Mouse (Mus musculus): ENCODE data around the gene Cckar. TPM values are rescaled to one million over a fixed set of nuclear protein-coding genes. Genes with fewer than 3 reads are reported as not detected.

Cckar gene
- not detected for total RNA-seq (2021)
- long read RNA-seq, experiment 1 = 0 reads
- long read RNA-seq, experiment 2 = 0 reads

DNA sequence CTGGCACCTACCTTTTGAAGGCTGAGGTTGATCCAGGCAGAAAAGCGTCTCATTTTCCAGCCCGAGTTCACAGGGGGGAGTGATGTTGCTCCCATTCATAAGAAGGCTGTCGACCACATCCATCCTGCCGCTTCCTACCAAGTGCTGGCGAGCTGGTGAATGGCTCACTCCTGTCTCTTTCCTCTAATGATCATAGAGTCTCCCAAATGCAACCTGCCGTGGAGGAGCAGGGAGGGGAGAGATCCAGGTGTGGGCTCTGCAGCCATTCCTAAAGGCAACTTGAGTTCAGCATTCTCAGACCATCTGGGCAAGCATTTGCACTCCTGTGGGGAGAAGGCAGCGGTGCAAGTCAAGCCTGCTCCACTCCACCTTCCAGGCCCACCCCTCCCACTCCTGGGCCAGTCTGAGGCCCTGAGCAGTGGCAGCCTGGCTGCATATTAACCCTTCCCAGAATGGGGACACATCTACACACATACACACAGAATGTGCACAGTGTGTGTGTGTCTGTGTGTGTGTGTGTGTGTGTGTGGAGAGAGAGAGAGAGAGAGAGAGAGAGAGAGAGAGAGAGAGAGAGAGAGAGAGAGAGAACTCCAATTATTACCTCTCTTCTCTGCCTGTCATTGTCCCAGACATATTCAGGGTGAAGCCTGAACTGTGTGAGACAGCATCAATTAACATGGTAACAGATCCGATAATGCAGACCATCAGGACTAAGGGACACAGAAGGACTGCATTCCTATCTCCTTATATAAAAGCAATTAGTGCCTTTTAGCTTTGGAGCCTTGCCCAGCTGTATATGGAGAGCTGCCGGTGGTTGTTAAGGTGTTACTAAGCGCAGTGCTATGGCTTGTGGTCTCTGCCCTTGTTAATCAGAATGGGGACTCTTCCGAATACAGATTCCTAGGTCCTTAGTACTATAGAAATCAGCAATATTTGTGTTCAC is at the start of gene Cckar:
Gene Cckar, minus strand, starts transcription at position 471 of the 943 bp plus-strand sequence.
- Histone ChIP-seq H3K27ac (no peak within 1 kb of the TSS), H3K4me3 (no peak within 1 kb of the TSS)
- no peak for TF ChIP-seq CTCF (conservative IDR thresholded peaks at IDR 0.05)
- no peak for DNase-seq (ENCODE audit: low spot score in 2 of 2)

GRCm38 (mm10) chr5:53744061-53744460 is 36.6 kb upstream of the Cckar start:
- H3K4me3 ChIP-seq = no peak overlapping the region
- TF ChIP-seq CTCF (conservative IDR thresholded peaks at IDR 0.05) = no peak
- DNase-seq (ENCODE audit: low spot score in 2 of 2) = no peak
- H3K27ac ChIP-seq = no peak overlapping the region

- no peak for DNase-seq (ENCODE audit: low spot score in 2 of 2)
- Histone ChIP-seq H3K27ac (no peak overlapping the region), H3K4me3 (no peak overlapping the region)
- TF ChIP-seq CTCF (conservative IDR thresholded peaks at IDR 0.05) = no peak
These were observed 25.4 kb upstream of the Cckar start for GRCm38 (mm10) chr5:53732933-53733332.

GRCm38 (mm10) chr5:53727606-53728005 is 20.1 kb upstream of the Cckar start:
- Histone ChIP-seq H3K27ac (no peak overlapping the region), H3K4me3 (no peak overlapping the region)
- no peak for TF ChIP-seq CTCF (conservative IDR thresholded peaks at IDR 0.05)
- DNase-seq (ENCODE audit: low spot score in 2 of 2) = no peak

GRCm38 (mm10) chr5:53726011-53726410 is 18.5 kb upstream of the Cckar start:
- no peak overlapping the region for H3K27ac ChIP-seq
- H3K4me3 ChIP-seq = no peak overlapping the region
- no peak for TF ChIP-seq CTCF (conservative IDR thresholded peaks at IDR 0.05)
- DNase-seq (ENCODE audit: low spot score in 2 of 2) = no peak

DNA sequence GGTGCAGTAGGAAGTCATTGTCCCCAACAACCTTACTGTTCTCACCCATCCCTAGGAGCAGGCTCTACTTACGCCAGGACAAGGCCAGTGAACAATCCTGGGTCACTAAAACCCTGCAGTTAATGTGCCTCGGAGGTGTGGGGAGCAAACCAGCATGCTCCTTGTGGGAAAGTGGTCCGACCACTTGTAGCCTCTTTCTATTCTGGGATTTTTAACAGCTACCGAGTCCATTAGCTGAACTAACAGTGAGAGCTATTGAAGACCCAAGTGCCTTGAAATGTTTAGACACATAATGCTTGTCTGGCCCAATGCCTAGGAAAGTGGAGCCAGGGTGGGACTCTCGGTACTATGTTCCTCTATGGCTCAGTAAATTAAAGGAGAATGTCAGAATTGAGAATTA is 9.0 kb upstream of the Cckar start:
- no peak overlapping the region for H3K27ac ChIP-seq
- TF ChIP-seq CTCF (conservative IDR thresholded peaks at IDR 0.05) = no peak
- H3K4me3 ChIP-seq = no peak overlapping the region
- DNase-seq (ENCODE audit: low spot score in 2 of 2) = no peak

DNA sequence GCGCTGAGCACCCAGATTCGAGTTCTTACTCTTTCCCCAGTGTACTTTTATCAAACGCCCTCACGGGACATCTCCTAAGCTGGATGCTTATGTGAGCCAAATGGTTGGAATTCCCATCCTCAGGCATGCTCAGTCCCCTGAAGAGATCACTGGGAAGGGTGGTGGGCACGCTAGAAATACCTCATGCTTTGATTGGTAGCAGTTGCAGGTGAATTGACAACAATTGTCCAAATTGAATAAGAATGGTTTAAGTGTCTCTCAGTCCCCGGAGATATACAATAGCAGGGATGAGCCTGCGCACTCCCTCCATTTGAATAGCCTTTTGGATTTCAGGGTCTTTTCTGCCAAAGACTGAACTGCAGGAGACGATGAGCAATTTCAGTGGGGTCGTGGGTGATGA is 3.8 kb upstream of the Cckar start:
- no peak overlapping the region for H3K4me3 ChIP-seq
- TF ChIP-seq CTCF (conservative IDR thresholded peaks at IDR 0.05) = no peak
- H3K27ac ChIP-seq = no peak overlapping the region
- DNase-seq (ENCODE audit: low spot score in 2 of 2) = no peak

- TF ChIP-seq CTCF (conservative IDR thresholded peaks at IDR 0.05) = no peak
- H3K4me3 ChIP-seq = no peak overlapping the region
These were observed 686 bp upstream of the Cckar start for GRCm38 (mm10) chr5:53708191-53708590.

DNA sequence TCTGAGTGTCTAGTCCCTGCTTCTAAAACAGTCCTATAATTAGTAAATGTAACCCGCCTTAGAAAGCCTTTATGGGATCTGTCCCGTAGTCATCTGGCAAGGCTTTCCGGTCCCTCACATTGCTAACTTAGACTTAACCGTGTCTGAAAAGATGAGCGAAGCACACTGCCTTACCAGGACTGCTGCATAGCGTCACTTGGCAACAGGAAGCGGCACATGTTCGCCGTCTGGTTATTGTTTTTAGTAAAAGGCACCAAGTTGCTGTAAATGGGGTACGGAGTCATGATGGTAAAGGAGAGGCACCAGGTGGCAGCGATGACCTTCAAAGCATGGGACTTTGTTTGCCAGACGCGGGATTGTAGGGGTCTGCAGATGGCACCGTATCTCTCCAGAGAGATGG is 4.8 kb downstream of the Cckar start:
- H3K4me3 ChIP-seq = peak overlapping the region; percentile 38
- peak; percentile 30 to 42 for DNase-seq (ENCODE audit: low spot score in 2 of 2)
- 0 out of 2 replicates have a peak overlapping the region, but pooled peaks have one; percentile 1 for H3K27ac ChIP-seq
- TF ChIP-seq CTCF (conservative IDR thresholded peaks at IDR 0.05) = no peak

More at GRCm38 (mm10) chr5:53708191-53708590, 686 bp upstream of the Cckar start:
- no peak overlapping the region for H3K27ac ChIP-seq
- no peak for DNase-seq (ENCODE audit: low spot score in 2 of 2)

DNA sequence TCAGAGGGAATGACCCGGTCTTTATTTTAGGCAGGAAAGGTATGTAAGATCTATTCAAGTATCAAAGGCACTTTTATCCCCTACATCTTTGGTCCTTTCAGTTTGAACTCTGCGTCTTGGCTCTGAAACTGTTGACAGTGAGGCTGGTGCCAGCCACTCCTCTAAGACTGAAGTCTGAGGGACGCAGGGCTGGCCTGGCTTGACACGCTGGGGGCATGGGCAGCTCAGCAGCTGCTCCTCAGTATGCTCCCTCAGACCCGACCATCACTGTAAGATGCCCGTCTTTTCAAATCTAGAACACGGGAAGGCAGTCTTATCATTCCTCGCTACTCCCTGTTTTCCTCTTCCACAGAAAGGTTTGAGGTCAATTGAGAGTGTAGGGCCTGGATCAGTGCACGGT is 9.7 kb downstream of the Cckar start:
- TF ChIP-seq CTCF (conservative IDR thresholded peaks at IDR 0.05) = no peak
- no peak for DNase-seq (ENCODE audit: low spot score in 2 of 2)
- no peak overlapping the region for H3K27ac ChIP-seq
- H3K4me3 ChIP-seq = no peak overlapping the region

GRCm38 (mm10) chr5:53696701-53697100 is 10.8 kb downstream of the Cckar start:
- H3K4me3 ChIP-seq = no peak overlapping the region
- no peak for DNase-seq (ENCODE audit: low spot score in 2 of 2)
- no peak for TF ChIP-seq CTCF (conservative IDR thresholded peaks at IDR 0.05)
- no peak overlapping the region for H3K27ac ChIP-seq

- DNase-seq (ENCODE audit: low spot score in 2 of 2) = no peak
- Histone ChIP-seq H3K4me3 (no peak overlapping the region), H3K27ac (no peak overlapping the region)
- peak; percentile 44 for TF ChIP-seq CTCF (conservative IDR thresholded peaks at IDR 0.05)
These were observed 14.8 kb downstream of the Cckar start for GRCm38 (mm10) chr5:53692662-53693061.

GRCm38 (mm10) chr5:53692100-53692499 is 15.4 kb downstream of the Cckar start:
- H3K27ac ChIP-seq = no peak overlapping the region
- H3K4me3 ChIP-seq = no peak overlapping the region
- DNase-seq (ENCODE audit: low spot score in 2 of 2) = no peak
- no peak for TF ChIP-seq CTCF (conservative IDR thresholded peaks at IDR 0.05)

- Histone ChIP-seq H3K4me3 (no peak overlapping the region), H3K27ac (no peak overlapping the region)
- TF ChIP-seq CTCF (conservative IDR thresholded peaks at IDR 0.05) = no peak
- peak; percentile 16 to 20 for DNase-seq (ENCODE audit: low spot score in 2 of 2)
These were observed 15.9 kb downstream of the Cckar start for GRCm38 (mm10) chr5:53691577-53691976.
